Mouse (Mus musculus) intestine, embryonic 16.5 days (tissue): ENCODE results near the gene Cmya5. TPM values are rescaled to one million over a fixed set of nuclear protein-coding genes. Genes with fewer than 3 reads are reported as not detected.

Experiments used
- ATAC-seq: fragments of 200-750 bp; cut with Nextera tagmentation; 2 replicates; pipeline ENCODE4 v1.8.0; 2017; ENCODE audit warnings: moderate TSS enrichment, moderate library complexity
- H3K27ac ChIP-seq: fragments of 300-500 bp; sonication (generic); 2 replicates; pipeline ENCODE4 v1.5.1; 2014; ENCODE audit warnings: mild to moderate bottlenecking, low read length
- H3K27me3 ChIP-seq: fragments of 300-500 bp; sonication (generic); replicated peaks from 2 replicates; pipeline ENCODE4 v1.6.1; 2014; ENCODE audit warnings: low read length, control low read depth, mixed read lengths; ENCODE audit not compliant: control insufficient read depth, insufficient read depth
- H3K36me3 ChIP-seq: fragments of 300-500 bp; sonication (generic); 2 replicates; pipeline ENCODE4 v1.6.1; 2014; ENCODE audit warnings: low read length, control low read depth; ENCODE audit not compliant: control insufficient read depth, insufficient read depth
- H3K4me1 ChIP-seq: fragments of 300-500 bp; sonication (generic); 2 replicates; pipeline ENCODE4 v1.6.1; 2014; ENCODE audit warnings: low read length, control low read depth, mixed read lengths; ENCODE audit not compliant: control insufficient read depth, insufficient read depth
- H3K4me2 ChIP-seq: fragments of 300-500 bp; sonication (generic); 2 replicates; pipeline ENCODE4 v1.6.1; 2014; ENCODE audit warnings: low read depth, low read length, control low read depth
- H3K4me3 ChIP-seq: fragments of 300-500 bp; sonication (generic); 2 replicates; pipeline ENCODE4 v1.5.1; 2014; ENCODE audit warnings: mild to moderate bottlenecking, low read length
- H3K9ac ChIP-seq: fragments of 300-500 bp; sonication (generic); 2 replicates; pipeline ENCODE4 v1.6.1; 2014; ENCODE audit warnings: low read depth, low read length
- H3K9me3 ChIP-seq: fragments of 300-500 bp; sonication (generic); 2 replicates; pipeline ENCODE4 v1.6.1; 2016; ENCODE audit warnings: low read length, control low read depth; ENCODE audit not compliant: control insufficient read depth
- WGBS: fragments of 180-500 bp; shearing (Covaris S2); extraction: QIAGEN DNeasy Blood & Tissue Kit; methylation state at CpG from one replicate; pipeline ENCODE4 v1.1.7; 2014; 5-methylcytosine and 5-hydroxymethylcytosine counted together
- polyA plus RNA-seq: library from polyadenylated mRNA; unstranded; fragments of >200 nt; fragmentation: Nextera tagmentation; extraction: Ambion mirVana; gene quantifications from 2 replicates; pipeline ENCODE4 v1.2.1, GENCODE M21; 2015

Cmya5 gene
- polyA plus RNA-seq, 1 experiment from 2014 or later: 0.05 TPM

DNA sequence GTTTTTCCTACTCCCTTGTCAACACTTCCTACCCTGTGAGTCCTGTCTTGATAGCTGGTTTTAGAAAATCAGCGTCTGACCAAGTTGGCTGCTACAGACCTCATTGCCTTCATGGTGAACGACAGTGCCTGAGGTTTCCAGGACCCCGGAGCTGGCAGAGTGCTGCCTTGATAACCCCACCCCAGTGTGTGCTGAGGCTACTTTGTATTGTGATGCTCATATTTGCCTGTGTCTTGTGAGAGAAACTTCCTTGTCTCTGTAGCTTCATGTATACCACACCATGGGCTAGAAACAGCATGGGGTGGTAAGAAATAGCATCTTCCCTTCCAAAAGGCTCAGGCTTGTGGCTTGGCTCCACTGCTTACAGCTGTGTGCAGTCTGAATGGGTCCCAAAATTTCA, 13.8 kb downstream of the Cmya5 start:
- no peak overlapping the region for H3K4me2 ChIP-seq
- H3K9ac ChIP-seq: no peak overlapping the region
- H3K9me3 ChIP-seq: no peaks in the 10 kb centered on the region
- 88% methylated on average over 3 of the region's 3 CpGs for WGBS
- H3K27ac ChIP-seq: no peak overlapping the region
- H3K4me1 ChIP-seq: no peaks in the 10 kb centered on the region
- H3K27me3 ChIP-seq: no peaks in the 10 kb centered on the region
- H3K4me3 ChIP-seq: no peak overlapping the region
- no peaks in the 10 kb centered on the region for H3K36me3 ChIP-seq
- no peak for ATAC-seq

DNA sequence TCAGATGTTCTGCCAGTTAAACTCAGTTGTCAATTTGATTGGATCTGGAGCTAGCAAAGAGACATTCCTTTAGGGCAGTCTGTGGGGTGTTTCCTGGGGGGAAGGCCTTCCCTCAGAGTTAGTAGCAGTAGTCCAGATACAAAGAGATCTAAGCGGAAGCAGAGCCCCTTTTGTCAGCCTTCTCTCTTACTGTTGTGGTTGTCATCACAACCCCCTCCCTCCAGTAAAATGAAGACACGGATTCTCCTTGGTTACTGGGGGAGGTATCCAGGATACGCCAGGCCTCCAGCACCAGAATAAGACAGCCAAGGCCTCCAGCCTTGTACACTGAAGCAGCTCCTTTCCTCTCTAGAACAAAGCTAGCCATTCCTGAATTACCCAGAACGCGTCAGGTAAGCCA, 15.6 kb downstream of the Cmya5 start:
- WGBS: 76% methylated on average over 5 of the region's 5 CpGs
- H3K9ac ChIP-seq: no peak overlapping the region
- no peaks in the 10 kb centered on the region for H3K9me3 ChIP-seq
- no peaks in the 10 kb centered on the region for H3K4me1 ChIP-seq
- no peak overlapping the region for H3K4me2 ChIP-seq
- H3K27ac ChIP-seq: no peak overlapping the region
- H3K4me3 ChIP-seq: no peak overlapping the region
- no peak for ATAC-seq
- no peaks in the 10 kb centered on the region for H3K27me3 ChIP-seq
- H3K36me3 ChIP-seq: no peaks in the 10 kb centered on the region

DNA sequence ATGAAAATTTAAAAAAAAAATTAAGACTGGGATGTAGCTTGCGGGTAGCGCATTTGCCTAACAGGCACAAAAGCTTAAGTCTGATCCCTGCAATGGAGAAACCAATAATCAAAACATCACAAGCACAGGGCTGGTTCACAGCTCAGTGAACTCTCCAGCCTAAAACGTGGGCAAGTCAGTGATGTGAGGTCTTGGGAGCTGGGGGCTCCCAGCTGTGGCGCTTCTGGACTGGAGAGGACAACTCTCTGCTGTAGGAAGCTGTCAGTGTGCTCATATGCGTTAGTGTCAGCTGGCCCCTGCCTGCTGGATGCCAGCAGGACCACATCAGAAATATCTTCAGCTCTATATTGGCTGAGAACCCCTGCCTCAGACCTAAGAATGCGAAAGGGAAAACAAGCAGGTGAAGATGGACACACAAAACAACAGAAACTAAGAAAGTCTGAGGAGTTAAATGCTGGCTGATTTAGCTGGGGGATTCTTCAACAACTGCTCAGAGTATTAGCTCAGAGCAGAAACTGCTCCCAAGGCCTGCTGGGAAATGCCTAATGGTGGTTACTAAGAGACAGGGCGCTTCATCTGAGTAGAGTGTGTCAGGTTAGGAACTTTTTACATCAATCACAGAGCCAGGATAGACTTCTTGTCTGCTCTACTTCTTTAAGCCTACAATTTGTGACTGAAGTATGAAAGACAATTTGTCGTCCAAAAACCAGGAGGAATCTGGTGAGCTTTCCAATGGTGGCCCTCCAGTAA, 16.2 kb downstream of the Cmya5 start:
- WGBS: 68% methylated on average over 8 of the region's 8 CpGs
- no peaks in the 10 kb centered on the region for H3K9me3 ChIP-seq

DNA sequence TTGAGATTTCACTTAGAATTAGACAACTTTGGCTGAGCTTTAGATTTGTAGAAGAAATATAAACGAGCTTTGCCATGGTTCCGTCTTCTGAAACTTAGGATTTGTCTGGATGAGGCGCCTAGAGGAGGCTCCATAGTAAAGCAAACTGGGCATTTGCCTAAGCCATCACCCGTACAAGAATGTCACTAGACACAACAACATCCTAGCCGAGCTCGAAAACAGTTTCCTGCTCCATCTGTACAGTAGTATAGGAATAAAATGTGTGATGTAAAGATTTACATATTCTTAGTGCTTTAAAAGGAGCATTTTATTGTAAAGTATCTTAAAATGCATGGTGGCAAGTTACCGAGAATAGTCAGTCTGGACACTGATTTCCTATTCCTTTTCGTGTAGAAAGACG, 22.2 kb downstream of the Cmya5 start:
- WGBS: 91% methylated on average over 9 of the region's 9 CpGs
- H3K4me3 ChIP-seq: no peak overlapping the region
- H3K4me2 ChIP-seq: no peak overlapping the region
- no peaks in the 10 kb centered on the region for H3K36me3 ChIP-seq
- no peaks in the 10 kb centered on the region for H3K4me1 ChIP-seq
- no peak overlapping the region for H3K27ac ChIP-seq
- no peaks in the 10 kb centered on the region for H3K9me3 ChIP-seq
- H3K27me3 ChIP-seq: no peaks in the 10 kb centered on the region
- H3K9ac ChIP-seq: no peak overlapping the region
- ATAC-seq: no peak

More for the DNA sequence above, 16.2 kb downstream of the Cmya5 start:
- H3K36me3 ChIP-seq: no peaks in the 10 kb centered on the region
- H3K4me2 ChIP-seq: no peak overlapping the region
- no peak for ATAC-seq
- H3K4me3 ChIP-seq: no peak overlapping the region
- no peaks in the 10 kb centered on the region for H3K4me1 ChIP-seq
- no peak overlapping the region for H3K27ac ChIP-seq
- H3K27me3 ChIP-seq: no peaks in the 10 kb centered on the region
- H3K9ac ChIP-seq: no peak overlapping the region

DNA sequence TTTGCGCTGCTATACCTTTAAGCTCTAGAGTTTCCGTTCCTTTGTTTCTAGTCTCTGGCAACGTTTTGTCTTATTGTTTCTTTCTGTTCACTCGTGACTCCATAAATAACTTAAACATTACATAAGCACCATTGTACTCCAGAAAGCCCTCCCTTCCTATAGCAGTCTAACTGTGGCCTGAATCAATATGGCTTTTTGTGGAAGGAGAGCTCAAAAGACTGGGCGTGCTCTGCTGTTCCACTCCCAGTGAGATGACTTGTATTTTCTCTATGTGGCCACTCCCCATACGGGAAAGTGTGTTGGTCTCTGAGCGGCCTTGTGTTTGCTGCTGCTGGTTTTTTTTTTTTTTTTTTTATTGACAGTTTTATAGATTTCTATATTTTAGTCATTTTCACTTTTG, 27.3 kb downstream of the Cmya5 start:
- H3K36me3 ChIP-seq: no peaks in the 10 kb centered on the region
- no peak overlapping the region for H3K27ac ChIP-seq
- no peak overlapping the region for H3K9ac ChIP-seq
- H3K27me3 ChIP-seq: no peaks in the 10 kb centered on the region
- no peak for ATAC-seq
- no peaks in the 10 kb centered on the region for H3K4me1 ChIP-seq
- 70% methylated on average over 7 of the region's 7 CpGs for WGBS
- no peaks in the 10 kb centered on the region for H3K9me3 ChIP-seq
- no peak overlapping the region for H3K4me2 ChIP-seq
- no peak overlapping the region for H3K4me3 ChIP-seq

DNA sequence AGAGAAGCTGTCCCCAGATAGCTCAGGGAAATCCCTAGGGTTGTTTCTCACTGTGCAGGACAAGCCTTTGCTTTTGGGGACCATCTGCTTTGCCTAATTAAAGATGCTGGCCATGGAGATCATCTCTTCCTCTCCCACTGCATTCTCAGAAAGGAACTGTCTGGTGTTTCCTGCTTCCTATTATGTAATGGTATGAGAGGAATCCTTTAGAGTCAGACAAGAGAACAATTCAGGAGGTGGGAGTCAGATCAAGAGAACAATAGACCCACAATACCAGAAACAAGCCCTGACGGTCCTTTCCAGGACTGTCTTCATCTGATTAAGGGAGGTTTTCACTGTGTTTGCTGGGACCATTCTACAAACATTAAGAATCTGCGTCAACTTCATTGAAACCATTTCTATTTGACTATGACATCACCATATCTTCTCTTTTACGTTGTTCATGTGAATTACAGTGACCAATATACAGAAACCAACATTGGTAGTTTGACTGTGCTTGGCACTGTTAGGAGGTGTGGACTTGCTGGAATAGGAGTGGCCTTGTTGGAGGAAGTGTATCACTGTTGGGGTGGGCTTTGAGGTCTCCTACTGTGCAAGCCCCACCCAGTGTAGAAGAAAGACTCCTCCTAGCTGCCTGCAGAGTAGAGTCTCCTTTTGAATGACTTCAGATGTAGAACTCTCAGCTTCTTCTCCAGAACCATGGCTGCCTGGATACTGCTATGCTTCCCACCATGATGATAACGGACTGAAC, 42.0 kb downstream of the Cmya5 start:
- H3K4me2 ChIP-seq: no peak overlapping the region
- H3K27ac ChIP-seq: no peak overlapping the region
- no peaks in the 10 kb centered on the region for H3K36me3 ChIP-seq
- no peaks in the 10 kb centered on the region for H3K4me1 ChIP-seq
- no peak for ATAC-seq
- no peak overlapping the region for H3K4me3 ChIP-seq
- 67% methylated on average over 4 of the region's 4 CpGs for WGBS
- no peak overlapping the region for H3K9ac ChIP-seq
- no peaks in the 10 kb centered on the region for H3K9me3 ChIP-seq
- no peaks in the 10 kb centered on the region for H3K27me3 ChIP-seq

DNA sequence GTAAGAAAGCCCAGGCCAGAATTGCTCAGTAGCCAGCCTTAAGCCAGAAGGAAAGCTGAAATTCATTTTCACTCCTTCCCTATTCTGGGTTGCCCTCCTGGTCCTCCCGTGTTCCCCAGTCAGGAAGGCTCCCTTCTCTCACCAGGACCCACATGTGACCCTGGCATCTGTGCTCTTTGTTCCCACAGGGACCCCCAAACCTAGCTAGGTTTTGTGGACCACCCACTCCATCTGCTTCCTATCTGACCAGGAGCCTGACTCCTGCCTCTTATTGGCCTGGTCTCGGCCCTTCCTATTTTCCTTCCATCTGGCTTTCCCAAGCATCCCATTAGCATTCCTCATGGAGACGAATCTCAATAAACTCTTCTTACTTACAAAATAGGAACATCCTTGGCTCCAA, 45.9 kb downstream of the Cmya5 start:
- Histone ChIP-seq H3K4me3 (no peak overlapping the region), H3K4me2 (no peak overlapping the region), H3K9me3 (peaks cover 4% of the 10 kb centered on the region; the same call in 1 of the 2 replicates), H3K4me1 (no peaks in the 10 kb centered on the region), H3K27ac (no peak overlapping the region), H3K9ac (no peak overlapping the region), H3K36me3 (no peaks in the 10 kb centered on the region), H3K27me3 (no peaks in the 10 kb centered on the region)
- no peak for ATAC-seq
- WGBS: 89% methylated on average over 3 of the region's 3 CpGs

DNA sequence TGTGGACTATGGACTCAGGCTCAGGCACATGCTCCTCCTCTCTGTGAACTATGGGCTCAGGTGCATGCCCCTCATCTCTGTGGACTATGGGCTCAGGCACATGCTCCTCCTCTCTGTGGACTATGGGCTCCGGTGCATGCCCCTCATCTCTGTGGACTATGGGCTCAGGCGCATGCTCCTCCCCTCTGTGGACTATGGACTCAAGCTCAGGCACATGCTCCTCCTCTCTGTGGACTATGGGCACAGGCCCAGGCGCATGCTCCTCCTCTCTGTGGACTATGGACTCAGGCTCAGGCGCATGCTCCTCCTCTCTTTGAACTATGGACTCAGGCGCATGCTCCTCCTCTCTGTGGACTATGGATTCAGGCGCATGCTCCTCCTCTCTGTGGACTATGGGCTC, 47.9 kb downstream of the Cmya5 start:
- WGBS: 92% methylated on average over 6 of the region's 6 CpGs
- no peaks in the 10 kb centered on the region for H3K4me1 ChIP-seq
- H3K9me3 ChIP-seq: peaks cover 4% of the 10 kb centered on the region; the same call in 1 of the 2 replicates
- H3K36me3 ChIP-seq: no peaks in the 10 kb centered on the region
- ATAC-seq: no peak
- no peaks in the 10 kb centered on the region for H3K27me3 ChIP-seq
- H3K27ac ChIP-seq: no peak overlapping the region
- H3K4me3 ChIP-seq: no peak overlapping the region
- H3K9ac ChIP-seq: no peak overlapping the region
- no peak overlapping the region for H3K4me2 ChIP-seq

DNA sequence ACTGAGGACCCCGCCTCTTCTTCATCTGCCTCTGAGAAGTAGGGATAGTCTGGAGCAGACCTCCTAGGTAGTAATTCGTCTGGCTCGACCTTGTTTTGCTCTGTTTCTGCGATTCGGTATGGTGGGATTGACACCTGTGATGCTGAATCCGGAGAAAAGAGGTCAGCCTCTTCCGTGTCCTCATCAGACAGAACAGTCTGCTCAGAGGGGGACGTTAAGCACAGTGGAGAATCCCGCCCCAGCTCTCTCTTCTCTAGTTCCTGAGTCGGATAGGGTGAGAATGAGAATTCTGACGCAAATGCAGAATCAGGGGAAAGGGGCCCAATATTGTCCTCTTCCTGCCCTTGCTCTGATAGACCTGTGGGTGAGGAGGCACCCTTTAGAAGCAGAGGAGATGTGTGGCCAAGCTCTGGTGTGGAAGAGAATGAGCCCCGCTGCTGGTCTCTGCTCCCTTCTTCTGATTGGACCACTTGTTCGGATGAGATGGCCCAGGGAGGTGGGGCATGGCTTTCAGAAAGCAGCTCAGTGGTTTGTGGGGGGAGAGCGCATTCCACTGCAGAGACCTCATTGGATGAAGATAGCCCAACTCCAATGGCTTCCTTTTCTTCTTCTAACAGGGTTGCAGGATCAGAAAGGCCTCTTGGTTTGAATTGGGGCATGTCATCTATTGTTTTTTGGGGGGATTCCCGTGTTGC, 49.3 kb downstream of the Cmya5 start:
- ATAC-seq: no peak
- H3K4me2 ChIP-seq: no peak overlapping the region
- H3K4me3 ChIP-seq: no peak overlapping the region
- no peak overlapping the region for H3K9ac ChIP-seq
- H3K27me3 ChIP-seq: no peaks in the 10 kb centered on the region
- 90% methylated on average over 15 of the region's 15 CpGs for WGBS
- peaks cover 4% of the 10 kb centered on the region; the same call in 1 of the 2 replicates for H3K9me3 ChIP-seq
- H3K36me3 ChIP-seq: no peaks in the 10 kb centered on the region
- no peaks in the 10 kb centered on the region for H3K4me1 ChIP-seq
- H3K27ac ChIP-seq: no peak overlapping the region
